Mouse (Mus musculus): ENCODE data around the gene Rec8.

Rec8 gene

GRCm38 (mm10) chr14:55592226-55592625 lies 25.6 kb upstream of the Rec8 start:
- DNase-seq (ENCODE audit: low read depth, low spot score), result no peak

GRCm38 (mm10) chr14:55596036-55596690 lies 21.7 kb upstream of the Rec8 start:
- DNase-seq (ENCODE audit: low read depth, low spot score), result no peak

- no peak for DNase-seq (ENCODE audit: low read depth, low spot score)
These were observed 19.1 kb upstream of the Rec8 start for GRCm38 (mm10) chr14:55598521-55599390.

GRCm38 (mm10) chr14:55603271-55603632 lies 14.6 kb upstream of the Rec8 start, which contains the start of gene Irf9:
Gene Irf9 (plus strand): TSS chr14:55603571.
- DNase-seq (ENCODE audit: low read depth, low spot score), result peak; percentile 25

- DNase-seq (ENCODE audit: low read depth, low spot score), result peak; percentile 97
These were observed 13.9 kb upstream of the Rec8 start for GRCm38 (mm10) chr14:55603633-55604576.

GRCm38 (mm10) chr14:55604823-55605222 lies 13.0 kb upstream of the Rec8 start:
- peak; percentile 44 for DNase-seq (ENCODE audit: low read depth, low spot score)

- DNase-seq (ENCODE audit: low read depth, low spot score), result no peak
These were observed 11.9 kb upstream of the Rec8 start for GRCm38 (mm10) chr14:55605743-55606459.

- DNase-seq (ENCODE audit: low read depth, low spot score), result no peak
These were observed 9.5 kb upstream of the Rec8 start for GRCm38 (mm10) chr14:55608339-55608738.

- DNase-seq (ENCODE audit: low read depth, low spot score), result no peak
These were observed 4.5 kb upstream of the Rec8 start for GRCm38 (mm10) chr14:55613346-55613745.

GRCm38 (mm10) chr14:55614565-55615178 lies 3.2 kb upstream of the Rec8 start:
- DNase-seq (ENCODE audit: low read depth, low spot score), result no peak

GRCm38 (mm10) chr14:55615876-55616275 lies 2.0 kb upstream of the Rec8 start:
- no peak for DNase-seq (ENCODE audit: low read depth, low spot score)

- DNase-seq (ENCODE audit: low read depth, low spot score), result no peak
These were observed 993 bp upstream of the Rec8 start for GRCm38 (mm10) chr14:55616844-55617243.

- peak; percentile 22 for DNase-seq (ENCODE audit: low read depth, low spot score)
These were observed 804 bp downstream of the Rec8 start for GRCm38 (mm10) chr14:55618486-55619195.

- DNase-seq (ENCODE audit: low read depth, low spot score), result no peak
These were observed 10.4 kb downstream of the Rec8 start for GRCm38 (mm10) chr14:55628077-55628827.

- DNase-seq (ENCODE audit: low read depth, low spot score), result peak; percentile 76
These were observed 11.5 kb downstream of the Rec8 start for GRCm38 (mm10) chr14:55629312-55629711.

- DNase-seq (ENCODE audit: low read depth, low spot score), result no peak
These were observed 17.2 kb downstream of the Rec8 start for GRCm38 (mm10) chr14:55634874-55635522.

GRCm38 (mm10) chr14:55635523-55636007 lies 17.7 kb downstream of the Rec8 start, which contains the start of gene Ipo4:
Gene Ipo4 (minus strand): TSS chr14:55635957.
- peak; percentile 93 for DNase-seq (ENCODE audit: low read depth, low spot score)

- no peak for DNase-seq (ENCODE audit: low read depth, low spot score)
These were observed 20.0 kb downstream of the Rec8 start, which contains the start of gene Gm49378 for GRCm38 (mm10) chr14:55637795-55638194. Gene Gm49378 (minus strand): TSS chr14:55637895.

All from CD4-positive helper T cell, adult 2 months (primary cell).